Mouse (Mus musculus) embryonic facial prominence, embryonic 11.5 days (tissue): ENCODE measurements around the gene Rufy4. TPM values are rescaled to one million over a fixed set of nuclear protein-coding genes. Genes with fewer than 3 reads are reported as not detected.
"Not testable (repeated sequence)": the region's sequence is repeated elsewhere in the genome, so short reads cannot be mapped to it uniquely, and the experiment has no call there.

Experiments used
- ATAC-seq: fragments of 200-750 bp; cut with Nextera tagmentation; replicated peaks from 2 replicates; pipeline ENCODE4 v1.8.0; 2017; ENCODE audit warnings: low read depth; ENCODE audit not compliant: insufficient number of reproducible peaks, low FRiP score, low TSS enrichment
- DNase-seq: peaks from one replicate; pipeline ENCODE4 v3.0.0-alpha.2; 2015; ENCODE audit warnings: low spot score
- H3K27ac ChIP-seq: fragments of 300-500 bp; sonication (generic); replicated peaks from 2 replicates; pipeline ENCODE4 v1.5.1; 2014; ENCODE audit warnings: mild to moderate bottlenecking, low read depth, low read length, control low read depth
- H3K27me3 ChIP-seq: fragments of 300-500 bp; sonication (generic); 2 replicates; pipeline ENCODE4 v1.6.1; 2014; ENCODE audit warnings: mild to moderate bottlenecking, low read length, moderate library complexity, mixed read lengths; ENCODE audit not compliant: control insufficient read depth, insufficient read depth
- H3K36me3 ChIP-seq: fragments of 300-500 bp; sonication (generic); replicated peaks from 2 replicates; pipeline ENCODE4 v1.6.1; 2014; ENCODE audit warnings: low read depth, mild to moderate bottlenecking, low read length, moderate library complexity, mixed read lengths; ENCODE audit not compliant: control insufficient read depth, insufficient read depth
- H3K4me1 ChIP-seq: fragments of 300-500 bp; sonication (generic); 2 replicates; pipeline ENCODE4 v1.6.1; 2014; ENCODE audit warnings: low read length, mixed read lengths; ENCODE audit not compliant: control insufficient read depth, insufficient read depth
- H3K4me2 ChIP-seq: fragments of 300-500 bp; sonication (generic); 2 replicates; pipeline ENCODE4 v1.6.1; 2014; ENCODE audit warnings: low read depth, mild to moderate bottlenecking, control low read depth, low read length, moderate library complexity
- H3K4me3 ChIP-seq: fragments of 300-500 bp; sonication (generic); 2 replicates; pipeline ENCODE4 v1.5.1; 2014; ENCODE audit warnings: low read depth, low read length, control low read depth
- H3K9ac ChIP-seq: fragments of 300-500 bp; sonication (generic); replicated peaks from 2 replicates; pipeline ENCODE4 v1.6.1; 2014; ENCODE audit warnings: mild to moderate bottlenecking, control low read depth, low read length
- H3K9me3 ChIP-seq: fragments of 300-500 bp; sonication (generic); replicated peaks from 2 replicates; pipeline ENCODE4 v1.6.1; 2016; ENCODE audit warnings: mild to moderate bottlenecking, low read length, inconsistent platforms, mixed read lengths; ENCODE audit not compliant: control insufficient read depth
- WGBS: fragments of 180-500 bp; shearing (Covaris S2); extraction: QIAGEN DNeasy Blood & Tissue Kit; methylation state at CpG from one replicate; pipeline ENCODE4 v1.1.7; 2014; 5-methylcytosine and 5-hydroxymethylcytosine counted together
- polyA plus RNA-seq: library from polyadenylated mRNA; unstranded; fragments of >200 nt; fragmentation: Nextera tagmentation; extraction: Ambion mirVana; gene quantifications from 2 replicates; pipeline ENCODE4 v1.2.1, GENCODE M21; 2014

The Rufy4 gene
- polyA plus RNA-seq, 1 experiment from 2014 or later: 0.11 TPM

GRCm38 (mm10) chr1:74141781-74142180, 16.4 kb downstream of the Rufy4 start:
- Histone ChIP-seq H3K4me1 (no peaks in the 10 kb centered on the region), H3K27me3 (no peaks in the 10 kb centered on the region), H3K36me3 (no peaks in the 10 kb centered on the region), H3K4me2 (no peak overlapping the region), H3K9ac (no peak overlapping the region), H3K4me3 (no peak overlapping the region), H3K9me3 (no peaks in the 10 kb centered on the region), H3K27ac (no peak overlapping the region)
- DNase-seq (no peak), ATAC-seq (no peak)
- WGBS: 81% methylated on average over 8 of the region's 8 CpGs

DNA sequence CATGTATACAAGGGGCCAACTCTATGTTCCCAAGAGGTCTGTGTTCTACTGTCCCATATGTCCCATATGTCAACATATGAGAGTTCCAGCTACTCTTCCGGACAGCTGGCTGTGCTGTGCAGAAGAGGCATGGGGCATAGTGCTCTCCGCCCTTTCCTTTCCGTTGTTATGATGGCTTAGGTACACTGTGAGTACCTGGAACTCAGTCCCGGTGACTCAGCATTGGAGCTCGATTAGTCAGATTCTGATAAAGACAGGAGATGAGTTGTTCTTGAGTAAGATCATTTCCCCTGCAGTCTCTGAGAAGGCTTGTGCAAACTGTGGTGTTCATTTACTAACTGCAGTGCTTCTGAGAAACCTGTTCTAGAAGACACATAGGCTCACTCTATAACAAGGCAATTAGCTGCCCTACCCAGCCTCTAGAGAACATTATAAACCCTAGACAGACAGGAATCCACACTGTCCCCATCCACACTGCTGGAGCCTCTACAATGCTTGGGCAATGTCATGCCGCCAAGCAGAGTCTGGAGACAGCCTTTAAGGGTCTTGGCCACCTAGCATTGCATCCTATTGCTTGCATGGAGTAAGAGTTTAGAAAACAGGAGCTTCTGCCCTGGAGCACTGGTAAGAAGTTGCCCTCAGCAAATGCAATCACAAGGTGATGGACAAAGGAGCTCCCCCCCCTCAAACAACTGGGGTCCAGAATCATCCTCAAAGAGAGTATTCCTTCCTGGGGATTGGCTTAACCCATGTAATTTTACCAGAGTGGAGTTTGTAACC, 24.0 kb downstream of the Rufy4 start:
- WGBS: 89% methylated on average over 6 of the region's 6 CpGs
- Histone ChIP-seq H3K4me2 (no peak overlapping the region), H3K4me1 (no peaks in the 10 kb centered on the region), H3K9me3 (no peaks in the 10 kb centered on the region), H3K27ac (no peak overlapping the region), H3K27me3 (no peaks in the 10 kb centered on the region), H3K4me3 (no peak overlapping the region), H3K9ac (no peak overlapping the region), H3K36me3 (no peaks in the 10 kb centered on the region)
- ATAC-seq (no peak), DNase-seq (no peak)

DNA sequence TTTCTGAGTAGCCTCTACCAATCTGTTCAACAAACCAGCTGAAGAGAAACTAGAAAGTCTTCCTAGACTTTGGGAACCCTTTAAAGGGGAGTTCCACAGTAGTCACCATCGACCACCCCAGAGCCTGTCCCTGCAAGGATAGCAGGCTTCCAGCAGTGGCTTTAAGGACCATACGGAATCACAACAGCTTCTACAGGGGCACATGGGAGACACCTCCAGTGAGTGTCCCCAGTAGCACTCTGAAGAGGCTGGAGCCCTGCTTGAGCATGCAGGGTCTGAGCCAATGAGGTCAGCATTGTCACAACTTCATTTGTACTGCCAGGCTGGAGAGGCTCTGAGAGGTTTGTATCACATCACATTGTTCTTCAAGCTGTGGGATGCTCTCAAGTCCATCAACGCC, 24.8 kb downstream of the Rufy4 start:
- H3K4me2 ChIP-seq: no peak overlapping the region
- ATAC-seq: no peak
- H3K36me3 ChIP-seq: no peaks in the 10 kb centered on the region

GRCm38 (mm10) chr1:74151091-74151490, 25.8 kb downstream of the Rufy4 start:
- Histone ChIP-seq H3K4me3 (no peak overlapping the region), H3K27me3 (no peaks in the 10 kb centered on the region), H3K4me1 (no peaks in the 10 kb centered on the region), H3K36me3 (no peaks in the 10 kb centered on the region), H3K9ac (no peak overlapping the region), H3K4me2 (no peak overlapping the region), H3K27ac (no peak overlapping the region), H3K9me3 (no peaks in the 10 kb centered on the region)
- DNase-seq (no peak), ATAC-seq (no peak)
- 72% methylated on average over 3 of the region's 3 CpGs for WGBS

More for the DNA sequence above, 24.8 kb downstream of the Rufy4 start:
- DNase-seq: no peak
- 78% methylated on average over 3 of the region's 3 CpGs for WGBS
- H3K4me1 ChIP-seq: no peaks in the 10 kb centered on the region
- no peak overlapping the region for H3K9ac ChIP-seq
- H3K27ac ChIP-seq: no peak overlapping the region
- H3K4me3 ChIP-seq: no peak overlapping the region
- H3K27me3 ChIP-seq: no peaks in the 10 kb centered on the region
- H3K9me3 ChIP-seq: no peaks in the 10 kb centered on the region

DNA sequence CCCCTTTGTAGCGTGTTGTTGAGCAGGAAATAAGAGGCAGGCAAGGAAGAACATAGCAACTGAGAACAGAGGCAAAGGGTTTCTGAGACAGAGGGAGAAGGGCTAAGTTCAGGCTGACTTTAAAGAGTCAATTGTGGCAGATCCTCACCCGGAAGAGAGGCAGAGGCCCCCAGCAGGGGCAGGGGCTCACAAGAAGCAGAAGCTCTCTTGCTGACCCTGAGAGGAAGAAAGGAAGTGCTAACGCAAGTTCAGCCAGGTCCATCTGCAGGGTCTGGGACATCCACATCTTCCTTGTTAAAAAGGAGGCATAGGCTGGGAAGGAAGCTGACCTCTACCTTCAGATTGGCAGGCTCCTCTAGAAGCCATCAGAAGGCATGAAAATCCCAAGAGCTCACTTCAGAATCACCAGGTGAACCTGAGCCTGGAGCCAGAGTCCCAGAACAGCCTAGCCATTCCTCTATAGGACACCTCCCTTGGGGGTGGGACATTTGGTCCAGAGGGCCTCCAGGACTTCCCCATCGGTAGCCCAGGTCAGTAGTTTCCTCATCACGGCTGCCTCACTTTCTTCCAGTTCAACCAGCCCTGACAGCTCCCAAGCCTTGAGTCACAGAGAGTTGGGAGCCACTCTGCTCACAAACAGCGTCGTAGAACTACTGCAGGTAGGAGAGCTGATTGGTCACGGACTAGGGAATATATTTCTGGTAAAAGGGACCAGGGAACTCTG, 28.3 kb downstream of the Rufy4 start, which contains the start of gene Cxcr2:
TSS of gene Cxcr2 (plus strand) at position 529 of the 724 bp plus-strand sequence.
- H3K27me3 ChIP-seq: no peaks in the 10 kb centered on the region
- H3K36me3 ChIP-seq: no peaks in the 10 kb centered on the region
- 72% methylated on average over 8 of the region's 8 CpGs for WGBS
- H3K9ac ChIP-seq: no peak within 1 kb of the TSS
- no peaks in the 10 kb centered on the region for H3K4me1 ChIP-seq
- no peaks in the 10 kb centered on the region for H3K9me3 ChIP-seq
- no peak within 1 kb of the TSS for H3K27ac ChIP-seq
- H3K4me3 ChIP-seq: no peak within 1 kb of the TSS
- no peak for DNase-seq
- no peak for ATAC-seq
- H3K4me2 ChIP-seq: no peak within 1 kb of the TSS

DNA sequence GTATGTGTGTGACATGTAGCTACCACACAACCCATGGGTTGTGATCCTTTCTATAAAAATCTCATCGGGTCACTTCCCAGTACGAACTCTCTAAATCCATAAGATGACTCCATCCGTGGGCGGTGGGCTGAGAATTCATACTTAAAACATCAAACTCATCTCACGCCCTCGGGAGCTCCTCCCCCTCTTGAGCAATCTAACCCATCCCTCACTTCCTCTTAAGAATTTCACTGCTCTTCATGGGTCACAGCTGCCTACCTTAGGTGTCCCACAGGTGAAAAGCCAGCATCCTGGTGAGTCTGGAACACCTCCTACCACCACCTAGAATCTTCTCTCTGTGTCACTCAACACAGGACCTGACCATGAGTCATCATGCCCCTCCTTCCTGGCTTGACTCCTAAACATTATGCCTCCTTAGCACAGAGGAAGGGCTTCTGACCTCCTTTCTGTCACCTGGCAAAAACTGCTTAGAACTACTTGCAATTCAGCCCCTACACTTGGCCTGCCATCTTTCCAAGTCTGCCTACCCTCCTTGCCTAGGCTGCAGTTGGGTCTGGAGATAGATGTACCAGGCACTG, 30.2 kb downstream of the Rufy4 start:
- Histone ChIP-seq H3K36me3 (no peaks in the 10 kb centered on the region), H3K4me2 (no peak overlapping the region), H3K27ac (no peak overlapping the region), H3K9ac (no peak overlapping the region), H3K9me3 (no peaks in the 10 kb centered on the region), H3K27me3 (no peaks in the 10 kb centered on the region), H3K4me3 (no peak overlapping the region), H3K4me1 (no peaks in the 10 kb centered on the region)
- ATAC-seq: no peak
- WGBS: 87% methylated on average over 6 of the region's 6 CpGs
- DNase-seq: no peak

DNA sequence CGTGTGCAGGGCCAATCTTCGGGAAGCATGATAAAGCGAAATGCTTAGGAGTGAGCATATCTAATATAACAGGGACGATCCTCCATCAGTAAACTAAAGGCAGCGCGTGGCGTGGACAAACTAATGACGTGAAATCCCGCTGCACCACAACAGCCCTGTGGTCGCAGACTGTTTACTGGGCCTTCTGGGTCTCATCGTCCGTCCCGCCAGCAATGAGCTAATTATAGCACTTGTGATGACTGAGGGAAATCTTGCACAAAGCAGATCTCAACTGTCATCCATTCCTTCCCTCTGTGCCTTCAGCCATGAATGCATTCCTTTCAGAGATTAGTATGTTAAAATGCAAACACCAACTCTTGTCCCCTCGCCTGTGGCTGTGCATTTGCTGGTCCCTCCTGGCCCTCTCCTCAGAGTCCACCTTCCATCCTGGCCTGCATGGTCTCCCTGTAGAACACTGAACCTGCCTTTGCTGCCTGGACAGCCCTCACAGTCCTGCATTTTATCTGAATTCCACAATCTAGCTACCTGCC, 31.1 kb downstream of the Rufy4 start:
- no peaks in the 10 kb centered on the region for H3K4me1 ChIP-seq
- H3K27me3 ChIP-seq: no peaks in the 10 kb centered on the region
- H3K9ac ChIP-seq: no peak overlapping the region
- H3K36me3 ChIP-seq: no peaks in the 10 kb centered on the region
- WGBS: 83% methylated on average over 14 of the region's 14 CpGs
- no peak overlapping the region for H3K4me2 ChIP-seq
- no peak for DNase-seq
- no peak overlapping the region for H3K4me3 ChIP-seq
- no peak overlapping the region for H3K27ac ChIP-seq
- no peak for ATAC-seq
- no peaks in the 10 kb centered on the region for H3K9me3 ChIP-seq

GRCm38 (mm10) chr1:74159613-74160012, 34.3 kb downstream of the Rufy4 start:
- H3K36me3 ChIP-seq, H3K9ac ChIP-seq, H3K4me2 ChIP-seq, H3K9me3 ChIP-seq, DNase-seq, ATAC-seq, H3K4me3 ChIP-seq, H3K27ac ChIP-seq, H3K4me1 ChIP-seq, H3K27me3 ChIP-seq: not testable (repeated sequence)
- WGBS: 77% methylated on average over 4 of the region's 5 CpGs
